Mouse (Mus musculus) thymus, adult 2 months (tissue): ENCODE measurements around the gene Cdk12.

ENCODE experiments used
- CTCF ChIP-seq: fragments of 200-500 bp; IDR thresholded peaks from 2 replicates; pipeline ENCODE4 v1.5.1; 2012; ENCODE audit warnings: mild to moderate bottlenecking, control low read depth, low read length, moderate library complexity, borderline replicate concordance; ENCODE audit not compliant: control insufficient read depth, poor library complexity, insufficient read depth; ENCODE audit errors: extremely low read depth
- POLR2A ChIP-seq: fragments of 200-500 bp; IDR thresholded peaks from 2 replicates; pipeline ENCODE4 v1.6.1; 2012; ENCODE audit warnings: mild to moderate bottlenecking, low read length, control low read depth, moderate library complexity; ENCODE audit not compliant: control insufficient read depth, poor library complexity, insufficient read depth; ENCODE audit errors: extremely low read depth

- TF ChIP-seq CTCF (no peak), POLR2A (no peak)
These were observed 58.0 kb downstream of the Cdk12 start for GRCm38 (mm10) chr11:98260706-98261479.
